Mouse (Mus musculus): ENCODE measurements around the gene Espn. TPM values are rescaled to one million over a fixed set of nuclear protein-coding genes. Genes with fewer than 3 reads are reported as not detected.

Espn gene
- total RNA-seq (2021) (1 to 10 TPM; 1.7 to 2.3 TPM), polyA plus RNA-seq (2012; rRNA removed) (8.3 and 10.4 TPM in 2 replicates)
- long read RNA-seq: 0 reads

GRCm38 (mm10) chr4:152151966-152152544 lies at the start of gene Espn:
Gene Espn (minus strand): TSS chr4:152152371.
- DNase-seq: peak; percentile 77

GRCm38 (mm10) chr4:152201492-152201891 lies 49.3 kb upstream of the Espn start:
- no peak for DNase-seq

GRCm38 (mm10) chr4:152199617-152200016 lies 47.4 kb upstream of the Espn start:
- no peak for DNase-seq

GRCm38 (mm10) chr4:152197545-152197944 lies 45.4 kb upstream of the Espn start:
- DNase-seq: no peak

- no peak for DNase-seq
Measured at GRCm38 (mm10) chr4:152196276-152196675, 44.1 kb upstream of the Espn start.

- no peak for DNase-seq
Measured at GRCm38 (mm10) chr4:152194476-152195175, 42.5 kb upstream of the Espn start.

- DNase-seq: no peak
Measured at GRCm38 (mm10) chr4:152192569-152192968, 40.4 kb upstream of the Espn start.

GRCm38 (mm10) chr4:152190701-152191100 lies 38.5 kb upstream of the Espn start:
- DNase-seq: no peak

- DNase-seq: no peak
Measured at GRCm38 (mm10) chr4:152190096-152190653, 38.0 kb upstream of the Espn start.

GRCm38 (mm10) chr4:152189691-152190090 lies 37.5 kb upstream of the Espn start:
- DNase-seq: no peak

GRCm38 (mm10) chr4:152189071-152189470 lies 36.9 kb upstream of the Espn start:
- DNase-seq: no peak

- DNase-seq: no peak
Measured at GRCm38 (mm10) chr4:152188651-152189050, 36.5 kb upstream of the Espn start.

- no peak for DNase-seq
Measured at GRCm38 (mm10) chr4:152187142-152187541, 35.0 kb upstream of the Espn start.

GRCm38 (mm10) chr4:152186205-152187082 lies 34.3 kb upstream of the Espn start:
- DNase-seq: no peak

GRCm38 (mm10) chr4:152185510-152186204 lies 33.5 kb upstream of the Espn start:
- DNase-seq: no peak

GRCm38 (mm10) chr4:152185137-152185509 lies 33.0 kb upstream of the Espn start:
- no peak for DNase-seq

- DNase-seq: no peak
Measured at GRCm38 (mm10) chr4:152184353-152185035, 32.3 kb upstream of the Espn start.

- DNase-seq: no peak
Measured at GRCm38 (mm10) chr4:152182205-152182604, 30.0 kb upstream of the Espn start.

GRCm38 (mm10) chr4:152179946-152180660 lies 27.9 kb upstream of the Espn start:
- no peak for DNase-seq

- peak; percentile 69 for DNase-seq
Measured at GRCm38 (mm10) chr4:152178916-152179705, 26.9 kb upstream of the Espn start.
